Mouse (Mus musculus) liver, embryonic 13.5 days (tissue): ENCODE results near the gene Chrna1. TPM values are rescaled to one million over a fixed set of nuclear protein-coding genes. Genes with fewer than 3 reads are reported as not detected.

Source experiments
- ATAC-seq: fragments of 200-750 bp; cut with Nextera tagmentation; 2 replicates; pipeline ENCODE4 v1.8.0; 2017; ENCODE audit warnings: low read depth, mild to moderate bottlenecking, moderate number of reproducible peaks, moderate library complexity
- DNase-seq: peaks from one replicate; pipeline ENCODE4 v3.0.0; 2022
- H3K27ac ChIP-seq: fragments of 300-500 bp; sonication (generic); 2 replicates; pipeline ENCODE4 v1.5.1; 2015; ENCODE audit warnings: moderate library complexity, mild to moderate bottlenecking, inconsistent platforms
- H3K27me3 ChIP-seq: fragments of 300-500 bp; sonication (generic); 2 replicates; pipeline ENCODE4 v1.6.1; 2015; ENCODE audit warnings: mild to moderate bottlenecking, inconsistent platforms
- H3K36me3 ChIP-seq: fragments of 300-500 bp; sonication (generic); 2 replicates; pipeline ENCODE4 v1.6.1; 2015; ENCODE audit warnings: mild to moderate bottlenecking, inconsistent platforms
- H3K4me1 ChIP-seq: fragments of 300-500 bp; sonication (generic); replicated peaks from 2 replicates; pipeline ENCODE4 v1.6.1; 2015; ENCODE audit warnings: inconsistent platforms
- H3K4me2 ChIP-seq: fragments of 300-500 bp; sonication (generic); 2 replicates; pipeline ENCODE4 v1.6.1; 2015; ENCODE audit warnings: inconsistent platforms, mild to moderate bottlenecking, moderate library complexity
- H3K4me3 ChIP-seq: fragments of 300-500 bp; sonication (generic); replicated peaks from 2 replicates; pipeline ENCODE4 v1.5.1; 2015; ENCODE audit warnings: mild to moderate bottlenecking, inconsistent platforms
- H3K9ac ChIP-seq: fragments of 300-500 bp; sonication (generic); 2 replicates; pipeline ENCODE4 v1.6.1; 2015; ENCODE audit warnings: mild to moderate bottlenecking, inconsistent platforms
- H3K9me3 ChIP-seq: fragments of 300-500 bp; sonication (generic); replicated peaks from 2 replicates; pipeline ENCODE4 v1.6.1; 2016; ENCODE audit warnings: inconsistent platforms
- WGBS: fragments of 180-500 bp; shearing (Covaris S2); methylation state at CpG from one replicate; pipeline ENCODE4 v1.1.7; 2015; ENCODE audit not compliant: insufficient replicate concordance; 5-methylcytosine and 5-hydroxymethylcytosine counted together
- polyA plus RNA-seq: library from polyadenylated mRNA; unstranded; fragments of >200 nt; fragmentation: Nextera tagmentation; extraction: Ambion mirVana; gene quantifications from 2 replicates; pipeline ENCODE4 v1.2.1, GENCODE M21; 2015

The Chrna1 gene
- polyA plus RNA-seq: 0.39 and 0.44 TPM in 2 replicates

- no peak for ATAC-seq
- H3K4me1 ChIP-seq: peaks cover 4% of the 10 kb centered on the region; the same call in 1 of the 2 replicates
- WGBS: 79% methylated on average over 9 of the region's 9 CpGs
Observed at GRCm38 (mm10) chr2:73580166-73580565, at the start of gene Chrna1. Gene Chrna1 (minus strand): TSS chr2:73580338.

DNA sequence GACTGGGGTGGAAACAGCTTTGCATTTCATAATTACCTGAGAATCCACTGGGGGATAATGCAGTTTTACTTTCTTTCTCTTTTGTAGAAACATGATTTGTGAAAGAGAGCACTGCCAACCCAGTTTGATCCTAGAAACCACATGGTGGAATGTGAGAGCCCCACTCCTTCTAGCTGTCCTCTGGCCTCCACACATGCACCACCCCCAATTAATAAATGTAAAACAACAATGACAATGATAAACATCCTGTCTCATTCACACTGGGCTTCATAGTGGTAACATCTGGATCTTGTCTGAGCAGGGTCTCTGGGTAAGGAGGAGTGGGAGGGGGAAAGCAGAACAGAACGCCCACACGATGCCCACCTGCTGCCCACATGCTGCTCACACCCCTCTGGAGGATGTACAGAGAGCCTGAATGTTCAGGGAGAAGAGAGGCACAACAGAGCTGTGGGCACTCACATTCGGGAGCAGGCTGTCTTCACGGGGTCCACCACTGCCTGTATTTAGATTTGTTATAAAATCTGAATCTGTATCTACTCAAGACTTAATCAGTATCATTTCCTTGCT, 38.4 kb upstream of the Chrna1 start:
- Histone ChIP-seq H3K27ac (no peak overlapping the region), H3K36me3 (no peaks in the 10 kb centered on the region), H3K4me3 (no peak overlapping the region), H3K9ac (no peak overlapping the region), H3K9me3 (no peaks in the 10 kb centered on the region), H3K27me3 (no peaks in the 10 kb centered on the region), H3K4me1 (no peaks in the 10 kb centered on the region), H3K4me2 (no peak overlapping the region)
- ATAC-seq: no peak
- WGBS: 70% methylated on average over 4 of the region's 4 CpGs
- DNase-seq: no peak

More at GRCm38 (mm10) chr2:73580166-73580565, at the start of gene Chrna1:
- no peak within 1 kb of the TSS for H3K4me2 ChIP-seq
- H3K9me3 ChIP-seq: no peaks in the 10 kb centered on the region
- H3K4me3 ChIP-seq: no peak within 1 kb of the TSS
- no peak within 1 kb of the TSS for H3K9ac ChIP-seq
- no peaks in the 10 kb centered on the region for H3K27me3 ChIP-seq
- H3K36me3 ChIP-seq: no peaks in the 10 kb centered on the region
- H3K27ac ChIP-seq: no peak within 1 kb of the TSS
- DNase-seq: no peak

- Histone ChIP-seq H3K36me3 (no peaks in the 10 kb centered on the region), H3K27ac (no peak overlapping the region), H3K9me3 (no peaks in the 10 kb centered on the region), H3K4me2 (no peak overlapping the region), H3K27me3 (no peaks in the 10 kb centered on the region), H3K4me3 (no peak overlapping the region), H3K4me1 (no peaks in the 10 kb centered on the region), H3K9ac (no peak overlapping the region)
- DNase-seq: no peak
- ATAC-seq: no peak
- 65% methylated on average over 17 of the region's 17 CpGs for WGBS
Observed at GRCm38 (mm10) chr2:73616434-73617057, 36.4 kb upstream of the Chrna1 start.

DNA sequence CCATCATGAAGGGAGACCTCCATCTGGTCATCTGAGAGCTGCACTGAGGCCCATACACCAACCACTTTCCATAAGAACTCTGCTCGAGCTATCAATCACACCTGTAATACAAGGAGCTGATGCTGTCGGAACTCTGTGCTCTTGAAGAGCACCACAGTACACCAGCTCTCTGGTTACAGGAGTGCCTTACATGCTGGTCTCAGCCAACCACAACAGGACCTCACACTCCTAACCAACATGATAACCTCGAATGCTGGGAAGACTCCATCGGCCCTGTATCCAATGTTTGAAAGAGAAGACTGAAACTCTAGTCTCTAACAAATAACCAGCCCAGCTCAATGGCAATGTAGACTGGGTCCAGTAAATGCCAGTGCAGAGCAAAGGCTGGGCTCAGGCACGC, 35.3 kb upstream of the Chrna1 start:
- no peak overlapping the region for H3K4me3 ChIP-seq
- no peaks in the 10 kb centered on the region for H3K27me3 ChIP-seq
- no peaks in the 10 kb centered on the region for H3K36me3 ChIP-seq
- H3K9me3 ChIP-seq: no peaks in the 10 kb centered on the region
- H3K4me1 ChIP-seq: no peaks in the 10 kb centered on the region
- no peak overlapping the region for H3K4me2 ChIP-seq
- DNase-seq (no peak), ATAC-seq (no peak)
- 63% methylated on average over 5 of the region's 5 CpGs for WGBS
- H3K27ac ChIP-seq: no peak overlapping the region
- no peak overlapping the region for H3K9ac ChIP-seq

GRCm38 (mm10) chr2:73614303-73614702, 34.2 kb upstream of the Chrna1 start:
- H3K4me3 ChIP-seq: no peak overlapping the region
- H3K4me2 ChIP-seq: no peak overlapping the region
- no peak overlapping the region for H3K9ac ChIP-seq
- WGBS: 83% methylated on average over 8 of the region's 8 CpGs
- no peaks in the 10 kb centered on the region for H3K27me3 ChIP-seq
- H3K9me3 ChIP-seq: no peaks in the 10 kb centered on the region
- no peak overlapping the region for H3K27ac ChIP-seq
- no peaks in the 10 kb centered on the region for H3K36me3 ChIP-seq
- ATAC-seq (no peak), DNase-seq (no peak)
- H3K4me1 ChIP-seq: no peaks in the 10 kb centered on the region

GRCm38 (mm10) chr2:73612941-73613340, 32.8 kb upstream of the Chrna1 start:
- Histone ChIP-seq H3K9ac (no peak overlapping the region), H3K9me3 (no peaks in the 10 kb centered on the region), H3K36me3 (no peaks in the 10 kb centered on the region), H3K27ac (no peak overlapping the region), H3K4me2 (no peak overlapping the region), H3K27me3 (no peaks in the 10 kb centered on the region), H3K4me1 (no peaks in the 10 kb centered on the region), H3K4me3 (no peak overlapping the region)
- WGBS: 70% methylated on average over 7 of the region's 7 CpGs
- no peak for ATAC-seq
- no peak for DNase-seq

DNA sequence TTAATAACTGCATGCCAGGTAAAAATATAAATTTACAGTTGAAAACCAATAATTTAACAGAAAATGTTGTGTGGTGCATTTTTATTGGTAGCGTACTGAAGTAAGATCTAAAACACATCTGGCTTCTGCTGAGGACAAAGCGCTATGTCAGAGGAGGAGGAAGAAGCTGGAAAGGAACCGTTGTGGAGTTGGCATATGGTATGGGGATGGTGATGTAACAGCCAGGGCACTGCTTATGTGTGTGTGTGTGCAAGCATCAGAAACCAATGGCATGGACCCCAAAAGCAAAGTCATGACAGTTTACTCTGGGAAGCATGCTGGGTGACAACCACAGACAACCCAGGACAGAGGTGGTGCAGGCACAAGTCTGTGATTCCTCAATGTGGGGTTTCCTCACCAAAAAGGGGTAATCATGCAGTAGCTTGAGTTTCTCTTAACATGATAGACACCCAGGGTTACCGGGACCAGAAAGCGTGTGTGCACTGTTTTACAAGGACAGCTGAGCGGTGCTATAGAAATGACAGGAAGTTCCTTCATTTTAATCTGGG, 32.3 kb upstream of the Chrna1 start:
- WGBS: 82% methylated on average over 6 of the region's 6 CpGs
- Histone ChIP-seq H3K27me3 (no peaks in the 10 kb centered on the region), H3K9ac (no peak overlapping the region), H3K4me3 (no peak overlapping the region), H3K27ac (no peak overlapping the region), H3K9me3 (no peaks in the 10 kb centered on the region), H3K4me2 (no peak overlapping the region), H3K36me3 (no peaks in the 10 kb centered on the region), H3K4me1 (0 out of 2 replicates have a peak, but pooled peaks cover 2% of the 10 kb centered on the region)
- DNase-seq (no peak), ATAC-seq (no peak)

GRCm38 (mm10) chr2:73611798-73612197, 31.7 kb upstream of the Chrna1 start:
- DNase-seq: no peak

GRCm38 (mm10) chr2:73609724-73610210, 29.6 kb upstream of the Chrna1 start:
- H3K9ac ChIP-seq: no peak overlapping the region
- 0 out of 2 replicates have a peak, but pooled peaks cover 2% of the 10 kb centered on the region for H3K4me1 ChIP-seq
- 65% methylated on average over 3 of the region's 3 CpGs for WGBS
- ATAC-seq (no peak), DNase-seq (no peak)
- no peaks in the 10 kb centered on the region for H3K9me3 ChIP-seq
- H3K4me2 ChIP-seq: no peak overlapping the region
- no peaks in the 10 kb centered on the region for H3K27me3 ChIP-seq
- H3K4me3 ChIP-seq: no peak overlapping the region
- H3K27ac ChIP-seq: no peak overlapping the region
- no peaks in the 10 kb centered on the region for H3K36me3 ChIP-seq

More at GRCm38 (mm10) chr2:73611798-73612197, 31.7 kb upstream of the Chrna1 start:
- Histone ChIP-seq H3K4me2 (no peak overlapping the region), H3K9ac (no peak overlapping the region), H3K36me3 (no peaks in the 10 kb centered on the region), H3K27me3 (no peaks in the 10 kb centered on the region), H3K4me3 (no peak overlapping the region), H3K9me3 (no peaks in the 10 kb centered on the region), H3K27ac (no peak overlapping the region), H3K4me1 (0 out of 2 replicates have a peak, but pooled peaks cover 2% of the 10 kb centered on the region)
- 60% methylated on average over 6 of the region's 6 CpGs for WGBS
- ATAC-seq: no peak

- H3K4me3 ChIP-seq: no peak overlapping the region
- H3K36me3 ChIP-seq: no peaks in the 10 kb centered on the region
- WGBS: 51% methylated on average over 5 of the region's 5 CpGs
- H3K9me3 ChIP-seq: no peaks in the 10 kb centered on the region
- no peaks in the 10 kb centered on the region for H3K27me3 ChIP-seq
- no peak overlapping the region for H3K9ac ChIP-seq
- 0 out of 2 replicates have a peak, but pooled peaks cover 2% of the 10 kb centered on the region for H3K4me1 ChIP-seq
- H3K4me2 ChIP-seq: no peak overlapping the region
- no peak for ATAC-seq
- DNase-seq: no peak
- no peak overlapping the region for H3K27ac ChIP-seq
Observed at GRCm38 (mm10) chr2:73609067-73609723, 29.1 kb upstream of the Chrna1 start.

GRCm38 (mm10) chr2:73608391-73608790, 28.3 kb upstream of the Chrna1 start:
- ATAC-seq (no peak), DNase-seq (no peak)
- no peaks in the 10 kb centered on the region for H3K36me3 ChIP-seq
- 0 out of 2 replicates have a peak, but pooled peaks cover 2% of the 10 kb centered on the region for H3K4me1 ChIP-seq
- WGBS: 50% methylated on average over 6 of the region's 6 CpGs
- H3K4me2 ChIP-seq: no peak overlapping the region
- no peak overlapping the region for H3K4me3 ChIP-seq
- H3K9me3 ChIP-seq: no peaks in the 10 kb centered on the region
- H3K9ac ChIP-seq: no peak overlapping the region
- no peaks in the 10 kb centered on the region for H3K27me3 ChIP-seq
- H3K27ac ChIP-seq: no peak overlapping the region
